Mouse (Mus musculus): Measurements from ENCODE around the gene Phgr1. TPM values are rescaled to one million over a fixed set of nuclear protein-coding genes. Genes with fewer than 3 reads are reported as not detected.

Phgr1 gene
- polyA plus RNA-seq, 1 experiment from 2014 or later: not detected

- H3K9me3 ChIP-seq (replicated peaks): no peaks in the 10 kb centered on the region
- no peak for ATAC-seq
- no peaks in the 10 kb centered on the region for H3K36me3 ChIP-seq
- peaks cover 39% of the 10 kb centered on the region for H3K27me3 ChIP-seq (replicated peaks)
- H3K4me3 ChIP-seq: no peak overlapping the region
- H3K27ac ChIP-seq: no peak overlapping the region
- H3K4me1 ChIP-seq: peaks cover 43% of the 10 kb centered on the region
- no peak overlapping the region for H3K4me2 ChIP-seq
- WGBS (ENCODE audit: insufficient replicate concordance): 78% methylated on average over 7 of the region's 7 CpGs
- no peak overlapping the region for H3K9ac ChIP-seq
These were observed 11.1 kb downstream of the Phgr1 start for GRCm38 (mm10) chr2:118783663-118784062.

- Histone ChIP-seq H3K9ac (no peak overlapping the region; the same call in 1 of the 2 replicates), H3K4me1 (peaks cover 43% of the 10 kb centered on the region), H3K9me3 (replicated peaks) (no peaks in the 10 kb centered on the region), H3K4me3 (no peak overlapping the region), H3K27ac (0 out of 2 replicates have a peak overlapping the region, but pooled peaks have one; percentile 3), H3K36me3 (no peaks in the 10 kb centered on the region), H3K4me2 (peak overlapping the region; percentile 13; the same call in 1 of the 2 replicates), H3K27me3 (replicated peaks) (peaks cover 27% of the 10 kb centered on the region)
- WGBS (ENCODE audit: insufficient replicate concordance): 38% methylated on average over 5 of the region's 5 CpGs
- peak; percentile 52 for ATAC-seq
These were observed 14.0 kb downstream of the Phgr1 start for GRCm38 (mm10) chr2:118786525-118786924.

GRCm38 (mm10) chr2:118789501-118789900 lies 16.9 kb downstream of the Phgr1 start:
- Histone ChIP-seq H3K4me3 (no peak overlapping the region), H3K4me1 (peaks cover 56% of the 10 kb centered on the region), H3K4me2 (no peak overlapping the region), H3K9me3 (replicated peaks) (no peaks in the 10 kb centered on the region), H3K9ac (no peak overlapping the region), H3K27ac (no peak overlapping the region), H3K27me3 (replicated peaks) (peaks cover 31% of the 10 kb centered on the region), H3K36me3 (no peaks in the 10 kb centered on the region)
- WGBS (ENCODE audit: insufficient replicate concordance): 86% methylated on average over 11 of the region's 11 CpGs
- no peak for ATAC-seq

- Histone ChIP-seq H3K27me3 (replicated peaks) (peaks cover 25% of the 10 kb centered on the region), H3K27ac (no peak overlapping the region), H3K4me1 (peaks cover 56% of the 10 kb centered on the region), H3K9me3 (replicated peaks) (no peaks in the 10 kb centered on the region), H3K9ac (peak overlapping the region; percentile 40; the same call in 1 of the 2 replicates), H3K36me3 (no peaks in the 10 kb centered on the region), H3K4me3 (peak overlapping the region; percentile 28), H3K4me2 (peak overlapping the region; percentile 55)
- 65% methylated on average over 12 of the region's 12 CpGs for WGBS (ENCODE audit: insufficient replicate concordance)
- ATAC-seq: 0 out of 2 replicates have a peak, but pooled peaks have one; percentile 4
These were observed 17.6 kb downstream of the Phgr1 start for GRCm38 (mm10) chr2:118790221-118790550.

GRCm38 (mm10) chr2:118790551-118791525 lies 18.3 kb downstream of the Phgr1 start:
- Histone ChIP-seq H3K36me3 (no peaks in the 10 kb centered on the region), H3K9me3 (replicated peaks) (no peaks in the 10 kb centered on the region), H3K4me3 (peak overlapping the region; percentile 28), H3K4me1 (peaks cover 55% of the 10 kb centered on the region), H3K27me3 (replicated peaks) (peaks cover 25% of the 10 kb centered on the region; the same call in 1 of the 2 replicates), H3K4me2 (peak overlapping the region; percentile 55), H3K9ac (peak overlapping the region; percentile 47), H3K27ac (peak overlapping the region; percentile 72)
- peak; percentile 28; the same call in 1 of the 2 replicates for ATAC-seq
- WGBS (ENCODE audit: insufficient replicate concordance): 31% methylated on average over 44 of the region's 44 CpGs

- Histone ChIP-seq H3K4me1 (peaks cover 46% of the 10 kb centered on the region), H3K9me3 (replicated peaks) (no peaks in the 10 kb centered on the region), H3K9ac (peak overlapping the region; percentile 47; the same call in 1 of the 2 replicates), H3K27me3 (replicated peaks) (peaks cover 34% of the 10 kb centered on the region; the same call in 1 of the 2 replicates), H3K36me3 (no peaks in the 10 kb centered on the region), H3K27ac (peak overlapping the region; percentile 72), H3K4me2 (peak overlapping the region; percentile 55), H3K4me3 (0 out of 2 replicates have a peak overlapping the region, but pooled peaks have one; percentile 28)
- 74% methylated on average over 26 of the region's 26 CpGs for WGBS (ENCODE audit: insufficient replicate concordance)
- ATAC-seq: peak; percentile 82
These were observed 19.2 kb downstream of the Phgr1 start for GRCm38 (mm10) chr2:118791591-118792258.

- no peak for ATAC-seq
- peak overlapping the region; percentile 34; the same call in 1 of the 2 replicates for H3K27ac ChIP-seq
- 76% methylated on average over 4 of the region's 4 CpGs for WGBS (ENCODE audit: insufficient replicate concordance)
- H3K9me3 ChIP-seq (replicated peaks): no peaks in the 10 kb centered on the region
- H3K4me1 ChIP-seq: peaks cover 41% of the 10 kb centered on the region
- H3K9ac ChIP-seq: peak overlapping the region; percentile 1; the same call in 1 of the 2 replicates
- H3K27me3 ChIP-seq (replicated peaks): peaks cover 39% of the 10 kb centered on the region; the same call in 1 of the 2 replicates
- H3K4me2 ChIP-seq: peak overlapping the region; percentile 55; the same call in 1 of the 2 replicates
- H3K4me3 ChIP-seq: no peak overlapping the region
- H3K36me3 ChIP-seq: no peaks in the 10 kb centered on the region
These were observed 19.7 kb downstream of the Phgr1 start for GRCm38 (mm10) chr2:118792259-118792613.

GRCm38 (mm10) chr2:118793636-118794035 lies 21.1 kb downstream of the Phgr1 start:
- H3K27me3 ChIP-seq (replicated peaks): peaks cover 45% of the 10 kb centered on the region; the same call in 1 of the 2 replicates
- 46% methylated on average over 4 of the region's 4 CpGs for WGBS (ENCODE audit: insufficient replicate concordance)
- no peak overlapping the region for H3K9ac ChIP-seq
- peak overlapping the region; percentile 17; the same call in 1 of the 2 replicates for H3K27ac ChIP-seq
- no peaks in the 10 kb centered on the region for H3K36me3 ChIP-seq
- no peak overlapping the region for H3K4me3 ChIP-seq
- no peak overlapping the region for H3K4me2 ChIP-seq
- H3K9me3 ChIP-seq (replicated peaks): no peaks in the 10 kb centered on the region
- peaks cover 38% of the 10 kb centered on the region for H3K4me1 ChIP-seq
- no peak for ATAC-seq

GRCm38 (mm10) chr2:118802542-118803118 lies 30.1 kb downstream of the Phgr1 start:
- ATAC-seq: peak; percentile 91
- no peaks in the 10 kb centered on the region for H3K9me3 ChIP-seq (replicated peaks)
- peaks cover 5% of the 10 kb centered on the region; the same call in 1 of the 2 replicates for H3K27me3 ChIP-seq (replicated peaks)
- peak overlapping the region; percentile 98 for H3K27ac ChIP-seq
- H3K4me2 ChIP-seq: peak overlapping the region; percentile 70
- peak overlapping the region; percentile 48 for H3K4me3 ChIP-seq
- 34% methylated on average over 4 of the region's 4 CpGs for WGBS (ENCODE audit: insufficient replicate concordance)
- peak overlapping the region; percentile 58 for H3K9ac ChIP-seq
- H3K4me1 ChIP-seq: peaks cover 60% of the 10 kb centered on the region
- H3K36me3 ChIP-seq: no peaks in the 10 kb centered on the region

GRCm38 (mm10) chr2:118804474-118804873 lies 31.9 kb downstream of the Phgr1 start:
- no peak for ATAC-seq
- Histone ChIP-seq H3K4me2 (0 out of 2 replicates have a peak overlapping the region, but pooled peaks have one; percentile 17), H3K9me3 (replicated peaks) (no peaks in the 10 kb centered on the region), H3K27ac (peak overlapping the region; percentile 98), H3K27me3 (replicated peaks) (no peaks in the 10 kb centered on the region), H3K36me3 (no peaks in the 10 kb centered on the region), H3K4me3 (no peak overlapping the region), H3K4me1 (peaks cover 60% of the 10 kb centered on the region), H3K9ac (no peak overlapping the region)
- WGBS (ENCODE audit: insufficient replicate concordance): 44% methylated on average over 2 of the region's 2 CpGs

GRCm38 (mm10) chr2:118805137-118805536 lies 32.6 kb downstream of the Phgr1 start:
- 5% methylated on average over 3 of the region's 3 CpGs for WGBS (ENCODE audit: insufficient replicate concordance)
- Histone ChIP-seq H3K27me3 (replicated peaks) (no peaks in the 10 kb centered on the region), H3K4me3 (no peak overlapping the region), H3K4me1 (peaks cover 60% of the 10 kb centered on the region), H3K9me3 (replicated peaks) (no peaks in the 10 kb centered on the region), H3K4me2 (peak overlapping the region; percentile 17), H3K27ac (peak overlapping the region; percentile 98), H3K9ac (peak overlapping the region; percentile 28; the same call in 1 of the 2 replicates), H3K36me3 (no peaks in the 10 kb centered on the region)
- ATAC-seq: peak; percentile 7; the same call in 1 of the 2 replicates

All from liver, embryonic 12.5 days (tissue).